Mouse (Mus musculus) embryo, embryonic 9.5 days (tissue): Measurements from ENCODE around the gene Nfkbiz.

Source experiments
- DNase-seq: peaks from one replicate; pipeline ENCODE4 v3.0.0-alpha.2; 2017; ENCODE audit errors: extremely low spot score

Gene Nfkbiz

GRCm38 (mm10) chr16:55832617-55833016 is 6.1 kb downstream of the Nfkbiz start:
- DNase-seq = no peak

GRCm38 (mm10) chr16:55832040-55832439 is 6.7 kb downstream of the Nfkbiz start:
- no peak for DNase-seq

GRCm38 (mm10) chr16:55831451-55831850 is 7.2 kb downstream of the Nfkbiz start:
- no peak for DNase-seq

- no peak for DNase-seq
Observed at GRCm38 (mm10) chr16:55823398-55824155, 15.1 kb downstream of the Nfkbiz start.

DNA sequence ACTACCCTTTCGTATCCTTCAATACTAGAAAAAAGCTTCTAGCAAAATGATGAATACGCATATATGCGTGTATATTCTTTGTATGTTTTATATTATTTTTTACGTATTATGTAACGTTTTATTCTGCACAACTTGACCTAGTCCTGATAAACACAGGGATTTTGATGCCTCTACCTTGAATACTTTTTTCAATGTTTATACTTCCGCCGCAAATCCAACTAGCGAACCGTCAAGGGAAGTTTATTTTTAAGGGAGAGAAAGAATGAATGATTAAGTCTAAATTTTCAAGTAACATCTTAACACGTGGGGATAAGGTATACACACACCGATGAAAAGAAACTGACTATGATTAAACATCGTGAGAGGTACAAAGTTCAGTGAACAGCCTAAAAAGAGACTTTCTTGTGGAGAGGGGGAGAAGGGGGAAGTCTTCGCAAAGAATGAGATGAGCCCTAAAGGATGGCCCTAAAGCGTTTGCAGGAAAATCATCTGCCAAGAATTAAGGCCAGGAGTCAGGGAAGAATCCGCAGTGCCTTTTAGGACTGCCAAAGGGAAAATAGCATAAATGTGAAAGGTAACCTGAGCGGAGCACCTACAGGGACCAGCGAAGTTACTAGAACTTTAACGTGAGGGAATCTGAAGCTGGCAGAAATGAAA is 15.8 kb downstream of the Nfkbiz start:
- no peak for DNase-seq

- DNase-seq = peak; percentile 92
Observed at GRCm38 (mm10) chr16:55821997-55822740, 16.5 kb downstream of the Nfkbiz start.

- DNase-seq = no peak
Observed at GRCm38 (mm10) chr16:55821571-55821981, 17.1 kb downstream of the Nfkbiz start.

DNA sequence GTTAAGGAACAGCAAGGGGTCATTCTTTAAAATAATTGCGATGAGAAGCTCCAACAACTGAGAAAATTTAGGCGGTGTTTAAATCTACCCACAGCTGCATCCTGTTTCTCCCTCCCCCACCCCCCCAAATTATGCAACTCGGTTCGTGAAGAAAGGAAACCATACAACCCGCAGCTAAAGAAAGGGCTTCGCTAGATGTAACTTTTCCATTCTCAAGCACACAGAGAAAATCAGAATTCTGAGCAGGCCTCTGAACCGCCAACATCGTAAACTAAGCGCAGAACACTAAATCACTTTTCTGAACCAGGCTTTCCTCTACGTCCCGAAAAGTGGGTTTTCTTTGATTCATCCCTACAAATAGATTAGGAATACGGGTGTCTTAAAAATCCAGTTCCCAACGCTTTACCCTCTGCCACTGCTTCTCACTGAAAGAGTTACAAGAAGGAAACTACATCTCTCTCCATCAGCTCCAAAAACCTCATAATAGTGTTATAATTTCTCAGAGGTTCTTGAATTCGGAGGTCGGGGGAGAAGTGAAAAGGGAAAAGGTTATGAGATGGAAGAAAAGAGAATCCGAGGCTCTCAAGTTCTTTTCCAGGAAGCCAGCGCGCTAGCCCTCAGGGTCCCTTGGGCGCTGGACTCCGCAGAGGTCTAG is 17.7 kb downstream of the Nfkbiz start:
- peak; percentile 20 for DNase-seq

GRCm38 (mm10) chr16:55820161-55820915 is 18.4 kb downstream of the Nfkbiz start:
- DNase-seq = no peak

- no peak for DNase-seq
Observed at GRCm38 (mm10) chr16:55819186-55819861, 19.4 kb downstream of the Nfkbiz start.

DNA sequence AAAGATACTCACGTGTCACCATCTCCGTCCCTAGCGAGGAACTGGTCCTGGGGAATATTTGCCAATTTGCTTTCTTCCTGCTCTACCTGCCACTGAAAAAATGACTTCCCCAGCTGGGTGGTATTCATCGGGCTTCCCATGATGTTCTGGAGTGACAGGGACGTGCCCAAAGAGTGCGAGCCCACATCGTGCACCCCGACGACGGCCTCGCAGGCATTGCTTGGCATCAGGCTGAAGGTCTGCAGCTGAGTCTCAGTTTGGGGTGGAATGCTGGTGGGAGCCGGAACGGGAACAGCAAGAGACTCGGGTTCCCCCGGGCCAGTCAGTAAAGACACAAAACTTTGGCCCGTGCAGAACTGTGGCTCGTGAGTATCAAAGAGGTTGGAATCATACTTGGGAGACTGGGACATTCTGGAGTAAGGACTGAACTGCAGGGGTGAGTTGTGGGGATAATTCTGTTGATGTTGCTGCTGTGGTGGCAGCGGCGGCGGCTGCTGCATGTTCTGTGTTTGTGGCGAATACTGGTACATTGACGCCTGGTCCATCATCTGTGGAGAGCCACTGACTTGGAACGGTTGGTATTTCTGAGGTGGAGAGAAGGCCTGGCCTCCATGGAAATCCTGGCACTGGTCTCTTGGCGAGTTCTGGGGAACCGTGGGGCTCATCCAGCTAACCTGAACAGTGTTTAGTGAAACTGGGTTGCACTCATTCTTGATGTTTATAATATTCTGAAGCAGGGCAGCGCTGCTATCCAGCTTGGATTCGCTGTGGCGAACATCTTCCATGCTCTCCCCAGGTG is 20.8 kb downstream of the Nfkbiz start:
- DNase-seq = no peak

DNA sequence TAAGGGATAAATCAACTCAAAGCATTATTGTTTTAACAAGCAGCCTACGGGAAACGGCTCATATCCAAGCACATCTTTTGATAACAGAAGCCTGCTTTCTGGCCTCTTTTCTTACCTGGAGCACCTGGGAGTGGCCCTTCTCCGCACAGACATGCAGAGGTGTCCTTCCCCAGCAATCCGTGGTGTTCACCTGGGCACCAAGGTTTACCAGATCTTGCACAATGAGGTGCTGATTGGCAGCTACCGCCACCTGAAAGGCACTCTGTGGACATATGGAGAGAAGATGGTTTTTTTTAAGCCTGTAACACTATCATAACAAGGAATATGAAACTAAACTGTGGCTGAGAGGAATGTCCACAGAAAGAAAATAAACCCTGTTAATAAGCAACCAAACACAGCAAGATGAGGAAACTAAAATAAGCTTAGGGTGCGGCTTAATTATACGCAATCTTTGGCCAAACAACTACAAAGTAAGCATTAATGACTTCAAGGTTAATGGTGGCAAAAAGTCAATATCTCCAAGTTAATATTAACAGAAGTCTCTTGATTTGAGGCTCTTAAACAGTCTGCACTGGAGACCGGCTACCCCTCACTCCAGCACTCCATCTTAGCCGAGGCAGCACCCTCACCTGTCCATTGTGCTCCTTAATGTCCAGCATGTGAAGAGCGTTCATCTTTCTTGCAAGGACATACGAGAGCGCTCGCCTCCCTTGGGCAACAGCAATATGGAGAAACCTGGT is 22.3 kb downstream of the Nfkbiz start:
- no peak for DNase-seq

DNA sequence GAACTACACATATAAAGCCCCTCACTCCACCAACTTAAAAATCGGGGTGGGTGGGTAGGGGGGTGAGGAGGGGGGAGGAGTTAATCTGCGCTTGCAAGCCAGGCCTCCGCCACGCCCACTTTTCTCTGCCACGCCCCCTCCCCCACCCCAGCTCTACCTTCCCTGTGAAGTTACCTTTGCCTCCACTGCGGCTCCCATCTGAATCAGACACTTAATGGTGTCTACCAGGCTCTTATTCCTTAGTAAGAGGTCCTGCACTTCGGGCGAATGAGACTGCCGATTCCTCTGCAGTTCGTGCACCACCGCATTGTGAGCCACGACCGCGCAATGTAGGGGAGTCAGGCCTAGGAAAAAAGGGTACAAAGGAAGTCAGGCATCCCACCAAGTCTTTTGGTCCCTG is 23.2 kb downstream of the Nfkbiz start:
- no peak for DNase-seq

- DNase-seq = no peak
Observed at GRCm38 (mm10) chr16:55814686-55815085, 24.0 kb downstream of the Nfkbiz start.

DNA sequence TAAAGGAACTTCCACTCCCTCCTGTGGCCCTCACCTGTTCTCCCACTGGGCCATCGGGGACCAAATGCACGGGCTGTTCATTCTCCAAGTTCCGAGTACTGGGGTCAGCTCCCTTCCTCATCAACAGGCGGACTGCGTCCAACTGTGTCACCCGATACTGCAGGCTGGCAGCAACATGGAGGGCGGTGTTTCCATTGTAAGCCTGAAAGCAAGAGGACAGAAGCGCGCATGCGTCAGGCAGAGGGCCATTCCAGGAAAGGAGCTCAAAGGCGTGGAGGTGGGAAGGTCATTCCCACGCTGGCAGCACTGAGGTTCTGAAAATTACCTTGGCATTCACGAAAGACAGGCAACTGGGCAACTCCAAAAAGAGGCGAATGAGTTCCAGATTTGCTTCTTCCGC is 24.8 kb downstream of the Nfkbiz start:
- no peak for DNase-seq

DNA sequence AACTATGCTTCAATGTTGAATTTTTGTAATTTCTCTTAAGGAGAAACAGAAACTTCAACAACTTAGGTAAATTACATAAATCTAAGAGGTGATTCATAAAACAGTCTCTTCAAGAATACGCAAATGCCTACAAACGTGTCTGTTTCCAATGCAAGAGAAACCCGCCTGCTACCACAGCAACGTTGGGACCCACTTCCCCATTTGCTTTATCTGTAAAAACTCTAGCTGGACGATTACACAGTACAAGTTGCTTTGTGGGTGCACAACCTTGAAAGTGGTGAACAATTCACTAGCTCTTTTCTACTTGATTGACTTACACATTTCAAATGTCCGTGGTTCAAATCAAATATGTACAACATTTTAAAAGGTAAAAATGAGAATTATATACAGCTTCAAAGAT is 26.9 kb downstream of the Nfkbiz start:
- DNase-seq = no peak

DNA sequence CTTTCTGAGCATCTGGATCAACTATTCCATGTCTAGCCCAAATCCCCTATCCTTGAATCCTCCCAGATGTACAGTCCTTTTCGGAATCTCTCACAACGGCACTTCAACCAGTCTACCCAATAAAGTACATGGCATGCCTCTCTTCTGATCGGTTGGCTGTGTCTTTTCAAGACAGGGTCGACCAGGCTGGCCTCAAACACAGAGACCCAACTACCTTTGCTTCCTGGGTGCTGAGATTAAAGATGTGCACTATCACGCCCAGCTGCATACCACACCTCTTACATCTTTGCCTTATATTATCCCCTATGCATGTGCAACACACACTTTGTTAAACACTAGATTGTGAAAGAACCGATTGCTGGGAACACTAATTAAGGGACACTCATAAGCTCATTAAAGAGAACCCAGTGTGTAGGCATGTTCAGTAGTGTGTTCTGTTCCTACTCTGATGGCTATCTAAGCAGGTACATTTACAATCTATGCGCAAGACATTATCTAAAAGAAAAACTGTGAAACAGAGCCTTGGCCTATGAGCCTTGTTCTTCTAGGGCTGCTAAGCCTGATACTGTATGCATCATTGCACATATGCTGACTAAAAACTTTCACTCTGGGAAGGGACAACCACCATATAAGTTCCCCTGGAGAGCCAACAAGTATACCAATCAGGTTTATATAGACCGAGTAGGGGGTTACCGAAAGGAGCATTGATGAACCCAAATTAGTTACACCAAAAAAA is 28.8 kb downstream of the Nfkbiz start:
- DNase-seq = no peak

DNA sequence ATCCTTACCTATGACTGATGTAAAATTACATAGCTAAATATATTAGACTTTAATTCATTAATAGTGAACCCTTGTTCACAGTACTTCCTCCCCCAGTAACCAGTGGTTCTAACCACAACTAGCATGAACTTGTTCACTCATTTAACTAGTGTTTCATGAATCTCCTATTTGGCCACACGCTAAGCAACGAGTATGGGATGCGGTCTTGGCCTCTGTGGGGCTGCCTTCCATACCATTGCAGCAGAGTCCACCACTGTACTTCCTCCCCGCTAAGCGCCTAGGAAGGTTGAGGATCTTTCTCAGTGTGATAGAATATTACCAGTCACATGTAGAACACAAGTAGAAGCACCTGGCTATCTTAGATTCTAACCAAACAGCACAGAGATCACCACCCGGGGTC is 29.4 kb downstream of the Nfkbiz start:
- no peak for DNase-seq

GRCm38 (mm10) chr16:55807505-55807932 is 31.2 kb downstream of the Nfkbiz start:
- no peak for DNase-seq
